Mouse (Mus musculus) heart, embryonic 14.5 days (tissue): ENCODE measurements around the gene Hs2st1. TPM values are rescaled to one million over a fixed set of nuclear protein-coding genes. Genes with fewer than 3 reads are reported as not detected.

Source experiments
- ATAC-seq: fragments of 200-750 bp; cut with Nextera tagmentation; 2 replicates; pipeline ENCODE4 v1.8.0; 2017; ENCODE audit warnings: low read depth, moderate TSS enrichment; ENCODE audit not compliant: insufficient number of reproducible peaks, insufficient read depth, low FRiP score
- H3K27ac ChIP-seq, 2 experiments: fragments of 200-500 bp in 1 of 2; fragments of 300-500 bp in 1 of 2; sonication (generic) in 1 of 2; replicated peaks in 1 of 2; 2 replicates each; pipeline ENCODE4 v1.5.1; 2012 to 2014; ENCODE audit warnings: low read depth in 2 of 2, low read length in 2 of 2, control low read depth in 1 of 2, mild to moderate bottlenecking in 1 of 2, mixed read lengths in 1 of 2; ENCODE audit not compliant: control insufficient read depth in 1 of 2, insufficient read depth in 1 of 2
- H3K27me3 ChIP-seq: fragments of 300-500 bp; sonication (generic); 2 replicates; pipeline ENCODE4 v1.6.1; 2014; ENCODE audit warnings: mild to moderate bottlenecking, low read length, control low read depth; ENCODE audit not compliant: control insufficient read depth, insufficient read depth
- H3K36me3 ChIP-seq: fragments of 300-500 bp; sonication (generic); 2 replicates; pipeline ENCODE4 v1.6.1; 2014; ENCODE audit warnings: mild to moderate bottlenecking, control low read depth, low read length, mixed read lengths; ENCODE audit not compliant: control insufficient read depth, insufficient read depth
- H3K4me1 ChIP-seq, 2 experiments: fragments of 200-500 bp in 1 of 2; fragments of 300-500 bp in 1 of 2; sonication (generic) in 1 of 2; 2 replicates each; pipeline ENCODE4 v1.6.1; 2012 to 2014; ENCODE audit warnings: low read length in 2 of 2, control low read depth in 1 of 2, mixed read lengths in 1 of 2; ENCODE audit not compliant: control insufficient read depth in 2 of 2, insufficient read depth in 2 of 2
- H3K4me2 ChIP-seq: fragments of 300-500 bp; sonication (generic); 2 replicates; pipeline ENCODE4 v1.6.1; 2014; ENCODE audit warnings: mild to moderate bottlenecking, low read length
- H3K4me3 ChIP-seq, 2 experiments: fragments of 200-500 bp in 1 of 2; fragments of 300-500 bp in 1 of 2; sonication (generic) in 1 of 2; 2 replicates each; pipeline ENCODE4 v1.5.1; 2012 to 2014; ENCODE audit warnings: low read length in 2 of 2, mild to moderate bottlenecking in 2 of 2, control low read depth in 1 of 2, low read depth in 1 of 2, moderate library complexity in 1 of 2; ENCODE audit not compliant: control insufficient read depth in 1 of 2, insufficient read depth in 1 of 2
- H3K9ac ChIP-seq: fragments of 300-500 bp; sonication (generic); 2 replicates; pipeline ENCODE4 v1.6.1; 2014; ENCODE audit warnings: mild to moderate bottlenecking, low read length
- H3K9me3 ChIP-seq: fragments of 300-500 bp; sonication (generic); 2 replicates; pipeline ENCODE4 v1.6.1; 2016; ENCODE audit warnings: low read length, control low read depth; ENCODE audit not compliant: control insufficient read depth
- WGBS: fragments of 180-500 bp; shearing (Covaris S2); extraction: QIAGEN DNeasy Blood & Tissue Kit; methylation state at CpG from one replicate; pipeline ENCODE4 v1.1.7; 2014; 5-methylcytosine and 5-hydroxymethylcytosine counted together
- polyA plus RNA-seq: library from polyadenylated mRNA; unstranded; fragments of >200 nt; fragmentation: Nextera tagmentation; extraction: Ambion mirVana; gene quantifications from 2 replicates; pipeline ENCODE4 v1.2.1, GENCODE M21; 2014

Hs2st1 gene
- polyA plus RNA-seq, 1 experiment from 2014 or later, result 8.6 TPM

DNA sequence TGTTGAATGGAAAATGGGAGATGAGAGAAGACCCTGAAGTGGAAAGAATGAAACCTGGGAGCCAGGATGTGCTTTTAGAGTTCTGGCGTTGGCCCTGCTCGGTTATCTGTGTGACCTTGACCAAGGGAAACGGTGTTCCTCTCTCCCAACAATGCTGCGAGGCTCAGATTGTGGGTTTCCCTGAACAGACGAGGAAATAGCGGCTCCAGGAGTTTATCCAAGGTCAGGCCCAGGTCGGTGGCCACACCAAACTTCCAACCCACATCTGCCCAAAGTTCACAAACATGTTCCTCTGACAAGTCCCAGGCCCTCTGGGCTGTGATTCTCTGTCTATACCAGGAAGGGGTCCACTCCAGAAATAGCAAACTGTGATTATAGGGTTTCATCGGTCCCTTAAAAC is 169.6 kb downstream of the Hs2st1 start:
- no peaks in the 10 kb centered on the region for H3K27me3 ChIP-seq
- no peak overlapping the region for H3K4me2 ChIP-seq
- H3K9me3 ChIP-seq, result no peaks in the 10 kb centered on the region
- 12% methylated on average over 8 of the region's 8 CpGs for WGBS
- peak overlapping the region; percentile 33 to 79; a peak in 2 of 4 replicates for H3K27ac ChIP-seq
- H3K9ac ChIP-seq, result peak overlapping the region; percentile 25; the same call in 1 of the 2 replicates
- no peak overlapping the region for H3K4me3 ChIP-seq
- H3K4me1 ChIP-seq, result peaks cover 11 to 19% of the 10 kb centered on the region in 2 experiments
- H3K36me3 ChIP-seq, result no peaks in the 10 kb centered on the region
- peak; percentile 66 for ATAC-seq

DNA sequence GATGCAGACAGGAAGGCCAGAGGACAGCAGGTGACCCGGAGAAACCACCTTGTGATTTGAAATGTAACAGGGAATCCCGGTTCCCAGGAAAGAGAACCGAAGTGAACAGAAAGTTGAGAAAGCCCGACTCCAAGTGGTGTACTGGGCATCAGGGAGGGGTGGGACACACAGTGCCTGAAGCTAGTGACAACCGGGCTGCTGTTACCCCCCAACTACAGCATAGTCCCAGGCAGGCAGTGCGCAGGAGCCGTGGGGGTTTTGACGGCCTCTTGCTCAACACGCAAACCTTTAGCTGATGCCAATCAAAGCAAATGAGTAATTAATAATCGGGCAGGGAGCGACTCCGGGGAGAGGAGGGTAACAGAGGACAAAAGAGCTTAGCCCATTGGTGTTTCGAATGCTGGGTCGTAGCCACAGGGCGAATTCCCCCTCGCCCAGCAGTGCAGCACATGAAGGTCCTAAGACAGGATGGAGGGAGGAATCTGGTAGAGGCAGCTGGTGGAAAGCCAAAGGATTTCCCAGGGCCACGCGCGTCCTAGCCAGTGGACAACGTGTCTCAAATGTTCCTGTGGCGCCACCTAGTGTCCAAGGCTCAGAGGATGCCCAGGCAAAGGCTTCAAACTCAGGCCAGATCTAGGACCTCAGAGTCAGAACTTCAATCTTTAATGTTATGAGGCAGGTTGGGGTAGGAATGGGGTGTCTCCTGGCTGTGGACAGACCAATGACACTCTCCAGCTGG is 170.5 kb downstream of the Hs2st1 start:
- peak overlapping the region; percentile 11 to 18; a peak in 1 of 4 replicates for H3K4me3 ChIP-seq
- no peaks in the 10 kb centered on the region for H3K9me3 ChIP-seq
- H3K27ac ChIP-seq, result peak overlapping the region; percentile 64 to 79
- H3K27me3 ChIP-seq, result no peaks in the 10 kb centered on the region
- H3K4me1 ChIP-seq, result peaks cover 11 to 19% of the 10 kb centered on the region in 2 experiments
- peak; percentile 46 for ATAC-seq
- H3K9ac ChIP-seq, result peak overlapping the region; percentile 25; the same call in 1 of the 2 replicates
- WGBS, result 40% methylated on average over 21 of the region's 21 CpGs
- H3K36me3 ChIP-seq, result no peaks in the 10 kb centered on the region
- H3K4me2 ChIP-seq, result peak overlapping the region; percentile 52

DNA sequence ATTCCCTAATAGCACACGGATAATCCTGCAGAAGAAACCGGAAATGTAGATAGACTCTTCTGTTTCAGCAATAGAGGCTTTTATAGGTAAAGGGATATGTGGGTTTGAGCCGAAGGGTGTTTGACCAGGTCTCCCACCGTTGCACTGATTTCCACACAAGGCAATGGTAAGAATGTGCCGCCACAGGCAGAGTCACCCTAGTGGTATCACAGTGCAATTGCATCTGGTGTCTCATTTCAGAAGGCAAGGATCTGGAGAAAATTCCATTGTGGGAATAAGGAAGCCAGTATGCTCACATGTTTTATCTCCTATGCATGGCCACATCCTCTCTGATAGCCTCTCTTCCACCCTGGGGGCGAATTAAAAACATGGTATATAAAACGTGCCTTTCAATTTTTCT is 171.8 kb downstream of the Hs2st1 start:
- Histone ChIP-seq H3K9me3 (no peaks in the 10 kb centered on the region), H3K4me2 (no peak overlapping the region), H3K4me1 (peaks cover 11 to 19% of the 10 kb centered on the region in 2 experiments), H3K9ac (no peak overlapping the region), H3K27ac (no peak overlapping the region), H3K27me3 (no peaks in the 10 kb centered on the region), H3K4me3 (no peak overlapping the region), H3K36me3 (no peaks in the 10 kb centered on the region)
- WGBS, result 68% methylated on average over 7 of the region's 7 CpGs
- ATAC-seq, result no peak

DNA sequence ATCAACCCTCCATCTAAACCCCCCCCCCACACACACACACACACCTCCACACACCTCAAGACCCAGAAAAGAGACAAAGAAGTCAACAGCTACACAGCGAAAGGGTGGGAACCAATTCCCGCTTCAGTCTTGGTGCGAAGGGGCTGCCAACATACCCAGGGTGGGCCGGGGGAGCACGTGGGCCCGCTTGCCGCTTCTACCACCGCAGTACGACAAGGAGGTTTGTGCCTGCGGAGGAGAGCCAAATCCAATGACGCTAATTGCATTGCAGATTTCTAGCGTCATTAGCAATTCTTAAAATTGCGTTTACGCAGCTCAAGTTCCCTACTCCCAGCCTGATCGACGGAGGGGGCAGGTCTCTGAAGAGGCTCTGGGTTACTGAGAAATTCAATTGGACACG is 173.5 kb downstream of the Hs2st1 start:
- no peak overlapping the region for H3K9ac ChIP-seq
- no peaks in the 10 kb centered on the region for H3K27me3 ChIP-seq
- H3K36me3 ChIP-seq, result no peaks in the 10 kb centered on the region
- peaks cover 11 to 16% of the 10 kb centered on the region in 2 experiments for H3K4me1 ChIP-seq
- 62% methylated on average over 17 of the region's 17 CpGs for WGBS
- H3K9me3 ChIP-seq, result no peaks in the 10 kb centered on the region
- no peak overlapping the region for H3K4me3 ChIP-seq
- H3K27ac ChIP-seq, result no peak overlapping the region
- no peak for ATAC-seq
- no peak overlapping the region for H3K4me2 ChIP-seq

DNA sequence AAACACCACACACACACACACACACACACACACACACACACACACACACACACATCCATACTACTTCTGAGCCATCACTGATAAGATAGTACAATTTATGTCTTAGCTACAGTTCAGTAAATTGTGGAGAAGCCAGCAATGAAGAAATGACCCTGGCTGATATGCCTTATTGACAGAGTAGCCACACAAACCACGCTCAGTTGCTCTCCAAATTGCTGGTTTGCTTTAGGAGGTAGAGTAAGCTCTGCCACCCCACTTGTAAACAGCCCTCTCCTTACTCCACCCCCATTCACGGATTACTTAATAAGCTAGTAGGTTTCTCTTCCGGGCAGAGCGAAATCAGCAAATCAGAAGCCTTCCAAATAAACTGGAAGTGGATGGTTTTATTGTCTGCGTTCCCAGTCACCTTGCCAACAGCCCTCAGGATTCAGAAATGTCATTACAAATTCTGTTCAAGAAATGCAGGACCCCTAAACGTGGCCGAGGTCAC is 175.5 kb downstream of the Hs2st1 start:
- H3K9me3 ChIP-seq, result no peaks in the 10 kb centered on the region
- H3K4me3 ChIP-seq, result no peak overlapping the region
- 72% methylated on average over 7 of the region's 7 CpGs for WGBS
- H3K27me3 ChIP-seq, result no peaks in the 10 kb centered on the region
- H3K4me2 ChIP-seq, result no peak overlapping the region
- H3K27ac ChIP-seq, result no peak overlapping the region
- H3K4me1 ChIP-seq, result peaks cover 2 to 3% of the 10 kb centered on the region in 2 experiments; a peak in 3 of 4 replicates
- ATAC-seq, result no peak
- no peak overlapping the region for H3K9ac ChIP-seq
- H3K36me3 ChIP-seq, result no peaks in the 10 kb centered on the region

DNA sequence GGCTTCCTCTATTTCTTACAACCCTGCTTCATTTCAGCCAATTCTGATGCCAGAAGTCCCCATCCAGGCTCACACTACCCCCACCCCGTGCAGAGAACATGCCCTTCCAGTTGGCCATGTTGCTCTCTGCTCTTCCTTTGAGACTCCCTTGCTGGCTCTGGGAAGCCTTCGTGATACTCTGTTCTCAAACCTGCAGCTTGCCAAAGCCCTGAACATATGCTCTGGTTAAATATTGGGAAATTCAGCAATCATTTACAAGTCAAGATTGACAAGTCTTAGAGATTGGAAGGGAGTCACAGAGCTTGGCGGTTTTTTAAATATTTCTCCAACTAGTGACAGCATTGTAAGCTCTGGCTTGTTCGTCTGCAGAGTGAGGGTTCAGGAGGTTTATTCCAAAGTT is 183.5 kb downstream of the Hs2st1 start:
- no peak overlapping the region for H3K4me3 ChIP-seq
- H3K4me1 ChIP-seq, result no peaks in the 10 kb centered on the region
- WGBS, result 75% methylated on average over 4 of the region's 4 CpGs
- H3K4me2 ChIP-seq, result no peak overlapping the region
- no peak for ATAC-seq
- no peak overlapping the region for H3K9ac ChIP-seq
- no peaks in the 10 kb centered on the region for H3K36me3 ChIP-seq
- H3K9me3 ChIP-seq, result no peaks in the 10 kb centered on the region
- no peaks in the 10 kb centered on the region for H3K27me3 ChIP-seq
- H3K27ac ChIP-seq, result no peak overlapping the region

DNA sequence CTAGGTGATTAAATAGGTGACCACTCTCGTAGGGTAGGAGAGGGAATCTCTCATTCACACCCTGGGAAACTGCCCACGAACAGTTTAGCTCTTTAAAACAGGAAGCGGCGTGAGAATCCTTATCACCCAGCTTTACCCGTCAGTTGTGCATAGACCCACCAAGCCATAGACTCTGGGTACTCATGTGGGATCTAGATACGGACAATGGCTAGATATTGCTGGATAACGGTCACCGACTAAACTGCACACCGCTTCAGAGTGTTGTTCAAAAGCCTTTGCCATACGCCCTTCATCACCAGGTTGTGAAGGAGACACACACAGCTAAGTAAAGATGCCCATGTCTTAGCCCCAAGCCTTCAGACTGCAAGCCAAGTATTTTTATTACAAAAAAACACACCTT is 185.3 kb downstream of the Hs2st1 start:
- no peak overlapping the region for H3K4me2 ChIP-seq
- H3K4me3 ChIP-seq, result no peak overlapping the region
- 68% methylated on average over 10 of the region's 10 CpGs for WGBS
- no peak for ATAC-seq
- no peaks in the 10 kb centered on the region for H3K36me3 ChIP-seq
- no peak overlapping the region for H3K27ac ChIP-seq
- H3K9ac ChIP-seq, result no peak overlapping the region
- H3K4me1 ChIP-seq, result peaks cover 4% of the 10 kb centered on the region in 2 experiments; a peak in 1 of 4 replicates
- H3K9me3 ChIP-seq, result no peaks in the 10 kb centered on the region
- no peaks in the 10 kb centered on the region for H3K27me3 ChIP-seq
